Mouse (Mus musculus) E14TG2a.4 (cell line): ENCODE measurements at regions not wholly inside any gene's neighbourhood (a gene's known extent, or its start where the extent isn't known, plus 50 kb on each side); places are given as distances from the start of the nearest gene placed in this dataset.

Experiments
- CTCF ChIP-seq: conservative IDR thresholded peaks from 2 replicates; pipeline ENCODE4 v1.5.1; 2014; ENCODE audit warnings: low read length
- POU5F1 ChIP-seq: IDR thresholded peaks from 2 replicates; pipeline ENCODE4 v1.6.1; 2014; ENCODE audit warnings: low read length, borderline replicate concordance

GRCm38 (mm10) chr17:79454526-79454925 lies 99.6 kb upstream of the Cdc42ep3 start:
- TF ChIP-seq CTCF (no peak), POU5F1 (no peak)
